Mouse (Mus musculus) right cerebral cortex, adult 2 months (tissue): ENCODE data around the gene Rad18.

ENCODE experiments used
- DNase-seq, 2 experiments: peaks; one replicate each; pipeline ENCODE4 v3.0.0; 2021 to 2022; ENCODE audit warnings: low spot score in 2 of 2

Gene Rad18

DNA sequence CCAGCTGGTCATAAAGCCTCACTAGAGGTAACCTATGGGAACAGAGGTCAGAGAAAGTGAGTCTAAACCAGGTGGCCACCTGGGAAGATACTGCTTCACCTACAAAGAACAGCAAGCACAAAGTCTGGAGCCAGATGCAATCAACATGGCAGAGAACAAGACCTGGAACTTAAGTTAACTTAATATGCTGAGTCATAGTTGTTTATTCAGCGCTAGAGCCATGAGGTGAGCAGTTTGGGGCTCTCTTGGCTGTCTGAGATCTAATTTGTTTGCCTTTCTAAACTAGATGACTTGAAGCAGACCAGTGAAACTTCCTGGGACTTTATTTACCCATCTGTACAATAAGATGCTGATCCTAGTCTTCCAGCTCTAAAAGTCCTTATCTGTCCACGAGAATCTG lies 12.4 kb downstream of the Rad18 start:
- DNase-seq = no peak

DNA sequence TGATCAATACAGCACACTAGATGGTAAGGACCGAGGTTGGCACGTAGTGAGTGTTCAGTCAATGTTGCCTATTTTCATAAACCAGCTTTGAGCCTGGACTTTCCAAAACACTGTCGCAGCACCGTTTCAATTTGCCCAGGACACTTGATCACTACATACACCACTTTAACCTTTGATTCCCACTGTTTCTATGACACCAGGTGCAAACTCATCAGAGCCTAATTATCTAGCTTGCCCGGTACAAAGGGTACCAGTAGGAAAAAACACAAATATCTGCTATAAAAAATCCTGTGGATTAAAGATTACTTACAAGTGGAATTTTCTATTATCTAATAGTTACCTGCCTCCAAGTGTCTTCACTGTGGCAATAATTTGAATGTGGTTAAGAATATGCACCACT lies 64.4 kb downstream of the Rad18 start:
- no peak for DNase-seq

DNA sequence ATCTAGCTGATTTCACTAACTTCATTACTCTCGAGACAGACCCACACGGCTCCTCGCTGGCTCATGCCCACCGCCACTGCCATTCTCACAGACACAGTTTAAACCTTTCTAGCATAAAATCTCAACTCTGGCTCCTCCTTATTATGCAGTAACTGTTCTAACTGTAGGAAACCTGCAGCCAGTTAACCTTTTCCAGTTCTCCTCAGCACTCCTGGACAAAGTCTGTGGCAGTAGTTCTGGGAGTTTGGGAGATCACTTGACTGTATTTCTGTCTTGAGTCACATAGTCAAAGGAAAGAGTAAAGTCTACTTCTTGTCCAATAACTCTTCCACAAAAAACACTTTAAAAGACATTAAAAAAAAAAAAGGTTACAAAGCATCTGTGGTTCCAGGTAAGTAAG lies 66.2 kb downstream of the Rad18 start:
- DNase-seq = no peak

DNA sequence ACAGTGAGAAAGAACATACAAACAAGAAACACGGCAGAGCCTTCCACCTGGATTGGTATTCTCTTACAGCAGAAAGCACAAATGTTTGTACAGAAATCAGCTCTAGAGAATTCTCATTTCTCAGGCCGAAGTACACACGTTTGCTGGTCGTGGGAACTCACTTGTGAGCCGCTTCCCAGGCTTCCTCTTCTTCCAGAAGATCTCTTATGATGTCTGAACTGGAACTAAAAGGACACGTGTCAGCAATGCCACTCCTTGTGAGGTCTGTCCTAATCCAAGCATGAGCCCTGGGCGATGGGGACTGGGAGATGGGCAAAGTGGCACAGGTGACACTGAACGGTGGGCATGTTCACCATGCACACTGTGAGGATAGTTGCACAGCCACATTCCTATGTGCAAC lies 68.2 kb downstream of the Rad18 start:
- no peak for DNase-seq

DNA sequence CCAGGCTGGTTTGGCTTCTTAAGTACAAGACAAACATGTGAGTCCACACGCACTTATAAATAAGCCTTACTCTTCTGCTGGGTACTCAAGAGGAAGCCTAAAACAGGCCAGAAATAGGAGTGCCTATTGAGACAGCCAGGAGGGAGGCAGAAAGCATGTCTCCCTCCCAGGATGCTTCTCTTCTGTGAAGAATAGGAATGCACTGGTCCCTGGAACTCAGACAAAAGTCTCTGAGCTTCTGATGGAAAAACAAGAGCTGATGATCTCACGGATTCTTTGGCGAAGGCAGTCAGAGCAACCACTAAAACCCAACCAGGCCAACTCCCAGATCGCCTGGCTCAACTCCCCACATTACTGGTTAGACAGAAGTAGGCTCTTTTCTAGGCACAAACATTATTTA lies 74.2 kb downstream of the Rad18 start:
- no peak for DNase-seq

DNA sequence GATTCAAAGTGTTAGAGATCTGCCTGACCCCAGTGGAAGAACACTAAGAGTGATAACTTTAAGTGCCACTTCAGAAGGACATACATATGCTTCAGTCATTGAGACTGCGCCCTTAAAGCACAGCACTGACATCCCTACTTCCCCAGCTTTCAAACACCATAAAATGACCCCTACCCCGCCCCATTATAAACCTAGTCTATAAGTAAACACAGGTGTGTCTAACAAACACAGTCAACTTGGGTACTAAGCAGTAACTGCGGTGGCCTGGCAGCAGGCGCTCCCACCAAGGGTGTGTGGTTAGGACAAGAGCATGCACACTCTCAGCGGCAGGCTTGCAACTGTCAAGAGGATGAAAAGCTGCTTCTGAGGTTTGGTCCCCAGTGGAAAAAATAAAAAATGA lies 76.5 kb downstream of the Rad18 start:
- no peak for DNase-seq

DNA sequence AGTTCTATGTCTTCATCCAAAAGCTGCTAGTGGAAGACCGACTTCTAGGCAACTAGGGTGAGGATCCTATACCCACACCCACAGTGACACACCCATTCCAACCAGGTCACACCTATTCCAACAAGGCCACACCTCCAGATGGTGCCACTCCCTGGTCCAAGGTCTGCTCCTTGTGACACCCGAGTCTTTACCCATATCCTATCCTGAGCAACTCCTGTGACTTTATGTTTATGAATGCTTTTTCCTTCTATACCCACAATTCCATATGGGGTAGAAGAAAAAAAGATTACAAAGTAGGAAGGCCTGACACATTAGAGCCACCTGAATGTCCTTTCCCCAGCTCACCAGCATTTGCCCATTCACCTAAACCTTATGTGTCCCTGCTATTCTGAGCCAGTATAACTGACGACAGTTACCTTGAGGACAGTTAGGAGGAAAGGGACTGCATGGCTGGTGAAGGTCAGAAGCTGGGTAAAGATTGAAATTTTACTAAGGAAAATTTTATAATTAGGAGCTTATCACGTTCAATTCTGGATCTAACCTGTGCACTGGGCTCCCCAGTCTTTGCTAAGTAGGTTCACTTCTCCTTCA lies 78.7 kb downstream of the Rad18 start:
- no peak for DNase-seq

DNA sequence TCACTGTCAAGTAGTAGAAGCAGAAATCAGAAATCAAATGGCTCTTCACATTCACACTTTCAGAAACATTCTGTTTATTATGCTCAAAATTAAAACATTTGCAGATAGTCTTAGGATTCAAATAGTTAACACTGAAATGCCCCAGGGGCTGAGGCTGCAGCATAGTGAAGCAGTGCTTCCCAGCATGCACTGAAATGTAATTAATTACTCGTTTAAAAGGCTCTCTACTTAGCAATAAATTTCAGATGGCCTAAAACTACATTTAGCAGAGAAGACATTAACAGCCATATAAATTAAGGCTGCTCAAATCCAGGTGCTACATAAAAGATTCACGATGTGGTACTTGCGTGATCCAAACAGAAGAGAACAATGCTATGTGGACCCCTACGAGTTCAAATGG lies 87.5 kb downstream of the Rad18 start:
- DNase-seq = no peak

DNA sequence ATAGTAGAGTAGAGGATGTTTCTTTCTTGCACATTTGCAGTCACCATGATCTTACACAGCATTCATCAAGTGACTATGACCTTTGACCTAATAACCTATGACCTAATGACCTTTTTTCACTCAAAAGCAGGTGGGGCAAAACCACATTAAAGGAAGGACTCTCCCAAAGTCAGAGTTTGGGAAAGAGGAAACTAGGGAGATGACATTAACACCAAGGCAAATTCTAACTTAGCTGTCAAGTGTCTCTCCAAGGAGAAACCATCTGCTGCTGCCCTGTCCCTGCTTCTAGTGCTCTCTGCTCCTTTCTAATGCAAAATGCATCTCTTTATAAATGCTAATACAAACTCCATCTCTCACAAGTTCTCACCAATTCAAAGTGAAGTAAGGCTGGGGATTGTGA lies 92.6 kb downstream of the Rad18 start:
- no peak for DNase-seq

DNA sequence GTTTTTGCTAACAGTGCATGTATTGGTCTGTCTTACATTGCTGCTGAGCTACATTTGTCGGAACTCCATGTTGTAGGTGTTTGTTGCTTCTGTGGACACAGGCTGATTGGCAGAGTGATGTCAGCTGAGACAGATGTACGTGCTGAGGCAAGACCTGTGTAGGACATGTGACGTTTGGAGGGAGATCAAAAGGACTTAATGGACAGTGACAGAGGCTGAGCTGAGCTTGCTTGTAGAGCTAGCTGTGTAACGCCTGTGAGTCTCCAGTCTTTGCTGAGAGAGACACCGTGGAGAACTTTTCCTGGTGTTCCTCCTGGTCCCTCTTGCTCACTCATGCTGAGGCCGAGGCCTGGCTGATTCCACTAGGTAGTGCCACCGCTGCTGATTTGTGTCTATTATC lies 101.5 kb downstream of the Rad18 start:
- DNase-seq = no peak

DNA sequence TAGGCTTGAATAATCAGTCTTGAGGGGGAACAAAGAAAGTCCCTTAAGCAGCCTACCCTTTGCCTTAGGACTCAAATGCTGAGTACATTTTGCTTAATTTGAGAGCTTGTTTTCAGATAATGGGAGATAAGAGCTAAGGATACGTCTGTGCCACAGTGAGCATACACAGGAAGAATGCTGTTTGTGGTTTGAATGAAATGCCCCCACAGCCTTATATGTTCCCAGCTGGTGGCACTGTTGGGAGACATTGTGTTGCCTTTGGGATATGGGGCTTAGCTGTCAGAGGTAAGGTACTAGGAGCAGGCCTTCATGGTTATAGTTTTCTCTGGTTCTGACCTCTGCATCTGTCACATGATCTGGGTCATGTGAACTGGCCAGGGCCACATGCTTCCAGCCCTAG lies 108.6 kb downstream of the Rad18 start:
- no peak for DNase-seq

DNA sequence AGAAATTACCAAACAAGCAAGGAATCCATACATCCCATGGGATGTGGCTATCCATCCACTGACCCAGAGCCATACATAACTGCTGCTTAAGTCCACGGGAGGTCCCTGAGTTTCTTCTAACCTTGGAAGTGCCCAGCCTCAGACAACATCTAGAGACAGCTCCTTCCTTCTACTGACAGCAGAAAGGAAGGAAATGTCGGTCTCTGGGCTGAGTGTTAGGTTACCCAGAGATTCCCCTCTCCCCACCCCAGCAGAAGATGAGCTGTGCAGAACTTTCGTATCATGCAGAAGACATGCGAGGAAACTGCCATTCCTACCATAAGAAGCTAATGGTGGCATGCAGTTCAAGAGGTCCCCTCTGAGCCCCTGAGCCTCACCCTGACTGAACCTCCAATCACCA lies 109.5 kb downstream of the Rad18 start:
- DNase-seq = no peak

DNA sequence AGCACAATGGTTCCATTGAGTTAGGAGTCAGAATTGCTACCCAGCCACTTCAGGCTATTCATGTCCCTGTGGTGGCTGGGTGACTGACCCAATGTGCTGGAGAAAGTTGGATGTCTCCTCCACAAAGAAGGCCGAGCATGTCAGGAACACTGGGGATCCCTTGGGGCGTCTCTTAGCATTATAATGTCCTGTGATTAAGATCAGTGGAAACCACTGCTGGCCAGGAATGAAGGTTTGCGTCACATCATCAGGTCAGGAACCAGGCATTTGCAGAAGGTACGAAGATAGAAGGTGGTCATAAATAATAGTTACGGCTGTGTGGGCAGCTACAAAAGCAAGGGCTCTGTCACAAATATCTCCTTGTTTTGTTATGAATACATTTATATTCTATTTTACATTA lies 111.5 kb downstream of the Rad18 start:
- DNase-seq = no peak

DNA sequence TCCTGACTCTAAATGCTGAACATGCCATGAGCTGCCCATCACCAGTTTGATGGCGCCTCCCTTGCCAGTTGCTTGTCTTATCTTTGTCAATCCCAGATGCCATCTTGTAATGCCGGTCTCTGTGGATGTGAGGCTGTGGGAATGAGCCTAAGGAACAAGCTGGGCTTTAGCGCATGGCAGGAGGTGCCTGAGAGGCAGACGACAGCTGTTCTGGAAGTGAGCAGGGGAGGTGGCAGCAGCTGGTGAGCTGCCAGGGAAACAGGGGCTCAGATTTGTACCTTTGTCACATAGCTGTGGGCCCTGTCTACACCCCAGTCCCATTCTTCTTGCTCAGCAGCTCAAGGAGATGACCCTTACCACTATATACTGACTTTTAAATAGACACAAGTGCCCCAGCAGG lies 114.5 kb downstream of the Rad18 start:
- no peak for DNase-seq

DNA sequence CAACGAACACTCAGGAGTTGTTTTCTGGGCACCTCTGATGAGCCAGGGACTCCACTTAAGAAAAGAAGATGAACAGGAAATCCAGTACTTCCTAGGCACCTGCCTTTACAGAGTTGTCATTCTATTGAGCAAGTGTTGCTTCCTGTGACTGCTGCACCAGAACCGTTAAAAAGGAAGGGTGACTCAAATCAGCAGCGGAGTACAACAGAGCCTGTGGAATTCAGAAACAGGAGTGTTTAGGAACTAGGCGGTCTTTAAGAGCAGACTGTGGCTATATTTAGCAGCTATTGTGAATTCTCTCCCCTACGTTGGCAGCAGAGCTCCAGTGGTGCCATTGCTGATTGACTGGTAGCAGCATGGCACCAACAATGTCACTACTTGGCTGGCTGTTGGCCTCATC lies 119.3 kb downstream of the Rad18 start:
- DNase-seq = no peak

DNA sequence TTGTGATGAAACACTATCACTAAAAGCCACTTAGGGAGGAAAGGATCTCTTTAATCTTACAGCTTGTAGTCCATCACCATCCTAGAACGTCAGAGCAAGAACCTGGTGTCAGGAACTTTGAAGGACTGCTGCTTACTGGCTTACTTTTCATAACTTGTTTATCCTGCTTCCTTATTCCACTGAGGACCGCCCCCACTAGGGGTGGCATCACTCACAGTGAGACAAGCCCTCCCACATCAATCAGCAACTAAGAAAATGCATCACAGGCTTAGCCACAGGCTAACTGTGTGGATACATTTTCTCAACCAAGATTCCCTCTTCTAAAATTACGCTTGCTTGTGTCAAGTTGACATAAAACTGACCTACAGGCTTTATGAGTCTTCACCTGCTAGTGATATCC lies 121.9 kb downstream of the Rad18 start:
- DNase-seq = no peak

DNA sequence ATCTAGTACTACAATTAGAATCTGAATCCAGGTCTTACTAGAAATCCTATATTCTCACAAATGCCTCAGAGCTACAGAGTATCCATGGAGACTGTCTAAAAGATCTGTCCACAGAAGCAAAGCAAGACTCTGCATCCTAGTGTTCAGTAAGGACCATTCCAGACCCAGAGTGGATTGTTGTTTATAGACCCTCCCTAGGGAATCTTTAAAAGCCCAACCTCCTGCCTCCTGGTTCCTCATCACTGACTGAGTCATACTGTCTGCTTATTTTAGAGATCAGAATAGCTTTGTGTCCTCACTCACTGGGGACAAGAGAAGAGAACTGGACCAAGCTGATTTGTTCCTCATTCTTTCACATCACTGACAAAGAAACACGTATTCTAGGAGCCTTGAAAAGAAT lies 126.1 kb downstream of the Rad18 start:
- DNase-seq = no peak
